Mouse (Mus musculus) brain, embryonic 18.5 days (tissue): ENCODE data around the gene Gtf3a.
"Not testable (repeated sequence)": the region's sequence is repeated elsewhere in the genome, so short reads cannot be mapped to it uniquely, and the experiment has no call there.

ENCODE experiments used
- DNase-seq: peaks from one replicate; pipeline ENCODE4 v3.0.0-alpha.2; 2012; ENCODE audit warnings: low read depth, low spot score

The Gtf3a gene

DNA sequence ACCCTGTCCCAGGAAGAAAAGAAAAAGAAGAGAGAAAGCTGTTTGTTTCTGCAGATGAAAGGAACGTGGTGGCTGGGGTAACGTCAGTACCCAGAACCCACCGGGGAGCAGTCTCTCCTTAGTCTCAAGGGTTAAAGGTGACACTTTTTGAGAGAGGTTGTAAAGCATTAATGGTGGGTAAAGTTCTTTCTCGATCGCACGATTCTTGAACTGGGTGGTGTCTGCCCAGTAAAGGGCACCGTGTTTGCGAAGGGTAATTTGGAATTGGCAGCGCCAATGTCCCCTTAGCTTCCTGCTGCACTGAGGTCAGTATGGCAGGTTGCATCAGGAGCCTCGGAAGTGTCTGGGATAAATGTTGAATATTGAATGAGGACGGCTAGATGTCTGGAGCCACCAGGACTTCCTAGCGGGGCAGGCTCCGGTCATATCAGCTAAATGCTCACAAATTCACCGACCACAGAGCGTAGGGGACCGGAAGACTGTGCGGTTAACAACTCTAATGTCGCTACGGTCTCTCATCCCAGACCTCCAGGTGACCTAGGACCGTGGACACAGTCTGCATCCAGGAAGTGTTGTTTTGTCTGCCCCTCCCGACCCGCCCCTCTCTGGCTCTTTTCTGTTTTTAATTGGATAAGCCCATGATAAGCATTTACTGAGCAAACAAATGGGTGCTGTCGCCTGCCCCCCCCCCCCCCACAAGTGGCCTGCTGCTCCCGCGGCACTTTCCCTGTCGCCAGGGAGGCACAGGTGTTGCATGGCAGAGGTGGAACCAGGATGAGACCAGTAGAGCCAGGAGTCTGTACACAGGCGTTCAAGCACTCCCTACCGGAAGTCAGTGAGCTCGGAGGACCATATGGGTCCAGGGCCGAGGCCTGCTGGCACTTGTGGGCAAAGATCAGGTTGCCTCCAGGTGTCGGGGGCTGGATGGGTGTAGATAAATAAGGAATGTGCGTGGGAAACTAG, 10.6 kb upstream of the Gtf3a start:
- no peak for DNase-seq

DNA sequence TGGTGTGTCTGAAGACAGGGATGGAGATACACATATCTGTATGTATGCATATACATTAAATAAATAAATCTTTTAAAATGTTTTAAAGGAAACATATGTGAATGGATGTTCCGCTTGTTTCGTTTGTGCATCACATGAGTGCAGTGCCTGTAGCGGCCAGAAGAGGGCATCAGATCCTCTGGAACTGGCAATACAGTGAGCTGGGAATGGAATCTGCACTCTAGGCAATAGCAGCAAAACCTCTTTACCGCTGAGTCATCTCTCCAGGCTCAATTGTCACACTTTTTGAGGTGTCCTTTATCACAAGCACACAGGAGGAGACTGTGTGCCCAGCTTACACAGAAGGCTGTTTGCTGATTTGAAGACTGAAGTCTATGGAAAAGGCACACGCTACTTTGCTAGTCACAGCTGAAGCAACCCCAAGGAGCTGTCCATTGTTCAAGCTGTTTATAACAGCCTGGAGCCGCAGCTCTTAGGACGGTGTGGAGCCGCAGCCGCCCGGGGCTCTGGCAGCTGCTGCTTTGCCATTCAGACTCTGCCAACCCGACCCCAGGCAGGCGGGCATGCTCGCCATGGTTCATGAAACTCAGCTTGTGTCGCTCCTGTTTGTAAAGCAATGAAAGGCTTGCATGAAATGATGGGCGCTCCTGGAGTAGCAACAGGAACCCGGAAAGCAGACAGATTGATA, 9.2 kb upstream of the Gtf3a start:
- no peak for DNase-seq

DNA sequence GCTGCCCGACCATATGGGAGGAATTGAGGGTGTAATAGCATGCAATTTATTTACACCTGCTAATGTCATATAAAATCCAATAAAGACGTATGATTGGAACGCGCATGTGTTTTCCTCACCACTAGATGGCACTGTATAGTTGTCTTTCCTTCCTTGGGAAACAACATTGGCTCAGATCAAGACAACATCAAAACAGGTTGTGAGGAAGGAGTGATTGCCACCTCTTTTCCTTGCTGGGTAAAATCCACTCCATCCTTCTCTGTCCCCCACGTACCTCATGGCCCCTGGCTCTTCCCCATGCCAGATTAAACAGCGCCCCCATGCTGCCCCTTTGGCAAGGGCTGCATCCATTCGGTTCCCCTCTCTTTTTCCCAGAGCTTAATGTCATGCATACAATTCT, 8.2 kb upstream of the Gtf3a start:
- DNase-seq: no peak

DNA sequence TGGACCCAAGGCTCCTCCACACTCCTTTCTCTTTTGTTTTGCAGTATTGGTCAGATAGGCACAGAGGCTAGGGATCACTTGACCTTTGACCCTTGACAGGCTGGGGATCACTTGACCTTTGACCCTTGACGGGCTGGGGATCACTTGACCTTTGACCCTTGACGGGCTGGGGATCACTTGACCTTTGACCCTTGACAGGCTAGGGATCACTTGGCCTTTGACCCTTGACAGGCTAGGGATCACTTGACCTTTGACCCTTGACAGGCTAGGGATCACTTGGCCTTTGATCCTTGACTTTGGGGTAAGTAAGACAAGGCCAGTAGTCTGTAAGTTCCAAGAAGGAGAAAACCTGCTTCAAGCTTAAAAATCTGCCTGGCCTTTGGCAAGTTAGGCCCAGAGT, 6.5 kb upstream of the Gtf3a start:
- not testable (repeated sequence) for DNase-seq

DNA sequence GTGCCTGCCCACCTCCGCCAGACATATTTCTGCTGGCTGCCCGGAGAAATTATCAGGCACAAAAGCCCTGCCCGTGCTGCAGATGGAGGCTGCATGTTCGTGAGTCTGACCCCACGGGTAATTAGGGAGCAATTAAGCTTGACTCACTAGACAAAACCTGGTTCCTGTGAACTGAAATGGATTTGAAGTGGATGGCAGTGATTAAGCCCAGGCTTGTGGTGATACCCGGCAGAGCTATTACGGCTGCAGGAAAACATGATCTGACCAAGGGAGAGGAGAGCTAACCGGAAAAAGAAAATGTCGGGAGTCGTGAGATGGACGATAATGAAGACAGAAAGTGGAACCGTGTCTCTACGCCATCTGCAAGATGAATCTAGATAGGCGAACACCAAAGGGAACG, 5.5 kb upstream of the Gtf3a start:
- DNase-seq: no peak

DNA sequence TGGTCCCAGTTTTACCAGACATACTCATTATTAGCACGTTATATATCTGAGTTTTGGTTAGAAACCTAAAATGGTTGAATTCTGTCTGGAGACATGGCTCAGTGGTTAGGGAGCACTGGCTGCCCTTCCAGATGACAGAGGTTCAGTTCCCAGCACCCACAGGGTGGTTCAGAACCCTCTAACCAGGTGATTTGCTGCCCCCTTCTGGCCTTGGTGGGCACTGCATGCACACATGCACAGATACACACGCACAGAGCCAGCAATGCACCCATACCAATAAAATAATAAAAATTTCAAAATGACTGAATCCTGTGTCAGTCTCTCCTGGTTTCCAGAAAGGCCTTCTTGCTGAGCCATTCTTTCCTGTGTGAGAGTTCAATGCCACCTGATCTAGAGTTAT, 3.9 kb upstream of the Gtf3a start:
- DNase-seq: no peak

DNA sequence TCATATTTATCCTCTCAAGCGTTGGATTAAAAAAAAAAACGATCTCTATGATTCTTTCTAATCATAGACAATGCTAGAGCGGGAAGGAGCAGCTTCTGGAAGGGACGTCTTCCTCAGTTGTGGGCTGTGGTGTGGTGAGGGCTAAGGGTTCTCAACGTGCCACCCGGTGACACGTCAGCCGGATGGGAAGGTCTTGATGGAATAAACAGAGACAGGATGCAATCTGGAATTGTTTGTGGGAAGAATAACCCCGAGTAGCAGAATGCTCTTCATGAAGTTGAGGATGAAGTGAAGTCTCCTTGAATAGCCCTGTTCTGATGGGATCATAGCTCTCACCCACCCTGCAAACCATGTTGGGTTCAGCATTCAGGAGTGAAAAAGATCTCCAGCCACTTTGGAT, 1.8 kb upstream of the Gtf3a start:
- DNase-seq: no peak

DNA sequence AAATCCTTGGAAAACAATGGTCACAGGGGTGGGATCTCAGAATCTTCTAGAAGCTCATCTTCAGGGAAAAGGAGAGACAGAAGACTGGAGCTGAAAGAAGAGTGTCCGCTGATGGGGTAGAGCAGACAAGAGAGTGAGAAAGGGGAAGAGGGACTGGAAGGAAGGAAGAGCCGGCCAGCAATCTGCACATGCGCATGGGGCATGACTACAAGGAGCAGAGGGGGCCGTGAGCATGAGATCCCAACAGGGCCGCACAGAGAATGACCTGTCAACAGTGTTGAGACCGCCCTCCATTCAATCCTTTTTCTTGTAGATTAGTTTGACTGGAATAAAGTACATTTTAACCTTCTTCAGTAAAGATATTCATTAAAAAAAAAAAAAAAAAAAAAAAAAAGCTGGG, 960 bp upstream of the Gtf3a start:
- DNase-seq: no peak

DNA sequence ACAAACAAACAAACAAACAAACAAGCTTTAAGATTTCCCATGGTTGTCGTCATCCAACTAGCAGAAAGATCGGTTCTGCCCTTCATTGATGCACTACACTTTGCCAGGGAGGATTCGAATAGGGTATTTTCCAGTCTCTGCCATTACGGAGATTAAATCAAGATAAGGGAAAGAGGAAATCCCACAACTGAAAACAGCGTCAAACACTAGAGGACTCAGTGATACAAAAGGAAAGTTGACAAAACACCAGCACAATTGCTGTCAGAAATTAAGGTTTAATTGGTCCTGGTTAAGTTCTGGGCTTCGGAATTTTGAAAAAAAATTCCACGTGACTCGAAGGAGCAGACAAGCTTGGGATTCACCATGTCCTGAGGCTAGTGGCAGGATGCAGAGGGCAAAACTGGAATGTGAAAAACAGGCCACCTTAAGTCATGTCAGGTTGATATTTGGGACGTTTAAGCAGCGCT, 383 bp upstream of the Gtf3a start:
- no peak for DNase-seq

DNA sequence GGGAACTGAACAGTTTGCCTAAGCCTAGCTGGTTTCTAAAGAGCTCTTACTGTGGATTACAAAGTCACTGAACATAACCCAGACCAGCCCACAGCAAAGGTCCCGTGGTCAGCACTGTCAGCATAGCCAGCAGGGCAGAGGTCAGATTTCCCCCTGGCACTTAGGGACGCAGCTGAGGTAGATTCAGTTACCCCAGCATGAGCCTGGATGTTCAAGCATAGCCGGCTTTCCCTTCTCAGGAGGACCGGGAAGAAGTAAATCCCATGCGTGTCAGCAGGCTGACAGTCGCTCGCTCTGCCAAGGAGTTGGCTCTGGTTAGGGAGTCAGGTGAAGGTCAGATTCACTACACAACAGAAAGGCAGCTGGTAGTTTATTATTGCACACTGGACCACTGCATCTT, 6.1 kb downstream of the Gtf3a start:
- DNase-seq: no peak

DNA sequence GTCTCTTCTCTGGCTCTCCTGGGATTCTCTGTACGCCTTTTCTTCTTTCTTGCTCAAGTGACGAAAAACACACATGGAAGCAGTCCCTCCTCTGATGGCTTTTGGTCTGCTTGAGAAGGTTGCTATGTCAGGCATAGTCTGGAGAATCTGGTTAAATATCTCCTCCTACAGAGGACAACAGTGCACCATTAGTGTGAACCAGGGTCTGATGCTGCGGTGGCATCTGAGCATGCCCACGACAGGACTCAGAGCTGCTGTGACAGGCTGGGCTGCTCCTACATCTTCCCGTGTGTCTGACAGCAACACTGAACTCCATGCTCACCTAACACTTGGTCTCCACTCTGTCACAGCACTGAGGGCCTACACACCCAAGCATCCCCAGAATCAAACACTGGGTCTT, 7.2 kb downstream of the Gtf3a start:
- no peak for DNase-seq

DNA sequence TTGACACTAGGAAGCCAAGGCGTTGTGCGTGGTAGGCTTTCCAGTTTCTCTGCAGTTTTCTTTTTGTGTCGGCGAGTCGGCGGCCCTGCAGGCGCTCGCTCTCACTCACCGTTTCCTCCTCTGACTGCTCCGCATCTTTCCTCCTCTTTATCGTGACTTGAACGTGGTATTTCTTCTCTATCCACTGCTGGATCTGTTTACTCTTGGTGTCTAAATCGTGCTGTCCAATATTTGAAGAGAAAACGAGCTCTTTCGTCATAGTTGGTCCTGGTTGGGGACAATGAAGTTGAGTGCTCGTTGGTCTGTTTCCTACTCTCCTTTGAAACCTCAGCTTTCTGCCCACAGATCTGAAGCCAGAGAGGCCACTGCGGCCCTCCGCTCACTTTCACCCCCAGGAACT, 8.2 kb downstream of the Gtf3a start:
- no peak for DNase-seq

DNA sequence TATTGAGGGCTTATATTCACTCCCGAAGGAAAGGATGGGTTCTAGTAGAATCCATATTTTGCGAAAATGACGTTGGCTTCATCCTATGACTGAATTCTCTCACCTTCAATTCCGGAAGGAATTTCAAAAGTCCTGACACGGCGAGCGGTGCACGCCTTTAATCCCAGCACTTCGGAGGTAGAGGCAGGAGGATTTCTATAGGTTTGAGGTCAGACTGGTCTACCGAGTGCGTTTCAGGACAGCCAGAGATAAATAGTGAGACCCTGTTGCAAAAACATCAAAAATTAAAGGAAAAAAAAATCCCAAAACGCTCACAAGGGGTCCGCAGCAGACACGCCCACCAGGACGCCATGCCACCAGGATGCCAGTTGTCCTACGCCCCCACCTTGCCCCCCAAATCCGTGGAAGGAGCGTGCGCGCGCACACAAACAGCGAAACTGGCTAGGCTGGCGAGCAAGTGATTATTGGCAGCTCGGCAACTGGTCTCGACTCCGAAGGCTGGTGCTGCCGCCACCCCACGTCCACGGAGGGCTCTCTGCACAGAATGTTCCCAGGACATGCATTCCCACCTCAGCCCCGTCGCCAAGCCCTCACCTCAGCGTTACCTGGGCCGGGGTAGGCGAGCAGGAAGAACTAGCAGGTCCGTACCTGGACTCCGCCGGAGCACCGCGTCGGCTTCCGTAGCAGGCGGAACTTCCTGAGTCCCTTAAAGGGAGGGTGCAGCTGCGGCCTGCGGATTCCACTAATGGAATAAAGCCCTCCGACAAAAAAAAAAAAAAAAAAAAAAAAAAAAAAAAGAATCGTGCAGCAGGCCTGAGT, 14.9 kb downstream of the Gtf3a start, which contains the start of gene Mtif3:
Gene Mtif3, minus strand, starts transcription at position 683 of the 819 bp plus-strand sequence.
- DNase-seq: peak; percentile 84

DNA sequence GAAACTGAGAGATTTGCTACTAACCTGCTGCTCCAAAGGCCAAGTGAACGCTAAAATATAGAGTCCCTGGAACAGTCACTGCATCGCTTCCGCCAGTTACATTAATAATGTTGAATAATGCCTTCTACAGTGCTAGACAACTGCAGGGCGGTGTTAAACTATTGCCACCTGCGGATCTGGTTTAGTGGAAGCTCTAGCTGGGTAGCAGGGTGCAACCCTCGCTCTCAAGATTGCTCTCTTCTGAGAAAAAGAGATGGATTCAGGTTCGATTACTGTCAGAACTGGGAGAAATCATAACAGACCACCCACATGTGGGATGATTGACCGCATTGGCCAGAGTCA, 15.5 kb downstream of the Gtf3a start:
- no peak for DNase-seq

DNA sequence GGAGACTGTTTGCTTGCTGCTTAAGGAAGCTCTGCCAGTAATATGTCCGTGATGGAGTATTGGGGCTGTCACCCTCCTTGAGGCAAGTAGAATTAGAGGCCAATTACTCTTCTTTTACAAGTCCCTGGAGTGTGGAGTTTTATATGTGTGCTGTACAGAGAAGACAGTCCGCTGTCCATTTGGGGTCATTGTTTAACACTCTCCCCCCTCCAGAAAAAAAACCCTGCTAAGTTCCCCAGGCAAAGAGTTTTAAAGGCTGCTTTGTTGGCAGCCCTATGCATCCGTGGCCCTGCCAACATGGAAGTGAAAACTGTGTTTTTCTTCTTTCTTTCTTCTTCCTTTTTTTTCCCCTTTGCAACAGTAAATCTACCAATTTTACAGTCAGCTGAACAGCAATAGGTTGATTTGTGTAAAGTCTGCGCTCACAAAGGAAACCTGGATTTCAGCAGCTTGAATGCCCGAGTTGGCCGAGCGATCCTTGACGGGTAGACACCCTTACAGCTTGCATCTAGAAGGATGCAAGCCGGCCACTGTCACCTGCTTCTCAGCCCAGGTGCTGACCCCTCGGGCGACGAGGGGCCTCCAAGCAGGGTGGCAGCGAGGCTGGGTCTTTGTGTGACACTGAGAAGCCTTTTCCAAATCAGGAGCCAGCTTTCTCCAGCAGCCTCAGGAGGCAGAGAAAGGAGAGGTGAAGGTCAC, 20.4 kb downstream of the Gtf3a start:
- DNase-seq: no peak

DNA sequence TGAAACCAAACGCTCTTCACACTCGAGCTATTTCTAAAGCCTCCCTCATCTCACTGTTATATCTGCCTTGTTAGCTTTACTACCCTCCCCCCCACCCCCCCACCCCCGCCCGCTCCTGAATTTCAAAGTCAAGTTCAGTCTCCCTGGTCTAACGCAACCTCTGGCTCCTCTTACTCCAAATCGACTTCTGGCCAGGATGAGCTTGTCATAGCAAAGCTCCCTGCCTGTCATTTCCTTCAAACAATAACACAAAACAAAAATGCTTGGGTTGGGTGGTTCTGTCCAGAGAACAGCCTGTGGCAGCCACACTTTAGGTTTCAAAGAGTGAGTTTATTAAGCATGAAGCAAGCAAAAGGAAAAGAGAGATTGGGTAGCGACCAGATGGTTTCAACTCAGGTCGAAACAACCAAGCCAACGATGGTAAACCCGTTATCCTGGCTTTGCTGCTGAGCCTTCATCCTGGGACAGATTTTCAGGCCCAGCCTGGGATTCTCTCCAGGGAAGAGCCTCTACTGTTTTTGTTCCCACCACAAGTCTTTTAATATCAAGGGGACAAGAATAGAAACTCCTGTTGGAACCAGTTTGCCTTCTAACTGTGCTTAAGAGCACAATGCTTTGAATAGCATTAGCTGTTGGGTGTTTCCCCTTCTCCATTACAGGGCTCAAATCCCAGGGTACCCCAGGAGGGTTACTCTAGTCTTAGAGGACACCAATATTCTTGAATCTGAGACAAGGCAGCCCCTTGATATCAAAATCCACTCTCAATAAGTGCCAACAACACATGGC, 23.5 kb downstream of the Gtf3a start:
- DNase-seq: no peak

DNA sequence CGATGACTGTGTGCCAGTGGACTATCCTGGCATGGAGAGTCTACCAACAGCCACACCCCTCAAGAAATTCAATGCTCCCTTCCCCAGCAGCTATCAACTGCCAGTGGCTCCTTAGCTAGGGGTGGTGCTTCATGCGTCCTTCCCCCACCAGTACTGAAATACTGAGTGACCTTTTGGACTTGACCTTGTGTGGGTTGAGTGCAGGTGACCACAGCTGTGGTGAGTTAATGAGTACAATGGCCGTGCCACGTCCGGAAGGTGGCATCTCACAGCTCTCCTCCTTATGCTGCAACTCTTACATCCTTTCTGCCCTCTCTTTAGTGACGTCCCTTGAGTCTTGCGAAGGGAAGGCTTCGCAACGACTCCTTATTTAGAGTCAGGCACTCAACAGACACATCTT, 24.9 kb downstream of the Gtf3a start:
- no peak for DNase-seq

DNA sequence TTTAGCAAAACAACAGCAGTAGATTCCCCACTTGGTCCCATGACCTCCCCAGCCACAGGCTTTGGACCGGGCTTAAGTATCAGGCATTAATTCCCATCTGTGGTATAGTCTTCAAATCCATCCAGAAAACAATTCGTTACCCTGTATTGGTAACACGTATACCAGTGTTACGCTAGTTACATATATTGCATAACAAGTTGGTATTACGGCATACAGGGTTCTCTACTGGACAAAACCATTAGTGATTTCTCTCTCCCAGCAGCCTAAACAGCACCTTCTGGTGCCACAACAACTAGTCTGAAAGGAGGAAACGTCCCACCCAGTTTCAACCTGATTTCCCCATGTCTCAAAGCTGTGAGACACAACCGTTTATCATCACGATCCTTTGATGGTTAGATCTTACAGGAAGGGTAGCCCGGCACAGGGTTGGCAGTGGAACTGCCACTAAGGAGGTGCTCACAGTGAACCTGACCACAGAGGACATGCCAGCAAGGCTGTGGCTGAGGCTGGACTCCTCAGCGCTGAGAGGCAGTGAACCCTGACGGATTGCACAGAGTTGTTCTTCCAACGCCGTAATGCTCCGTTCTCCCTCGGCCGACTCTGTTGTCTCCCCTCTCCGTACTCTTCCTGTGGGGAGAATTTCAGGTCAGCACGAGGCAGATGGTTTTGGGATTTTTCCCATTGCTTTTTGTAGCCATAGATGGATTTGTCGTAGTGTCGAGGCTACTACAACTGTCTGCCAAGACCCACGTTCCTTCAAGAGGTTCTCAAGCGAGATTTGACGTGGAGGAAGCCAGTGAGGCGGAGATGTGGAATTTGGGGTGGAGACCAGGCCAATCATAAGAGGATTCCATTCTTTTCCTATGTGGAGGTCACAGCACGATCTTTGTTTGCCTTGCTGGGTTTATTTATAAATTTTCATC, 25.7 kb downstream of the Gtf3a start:
- no peak for DNase-seq

DNA sequence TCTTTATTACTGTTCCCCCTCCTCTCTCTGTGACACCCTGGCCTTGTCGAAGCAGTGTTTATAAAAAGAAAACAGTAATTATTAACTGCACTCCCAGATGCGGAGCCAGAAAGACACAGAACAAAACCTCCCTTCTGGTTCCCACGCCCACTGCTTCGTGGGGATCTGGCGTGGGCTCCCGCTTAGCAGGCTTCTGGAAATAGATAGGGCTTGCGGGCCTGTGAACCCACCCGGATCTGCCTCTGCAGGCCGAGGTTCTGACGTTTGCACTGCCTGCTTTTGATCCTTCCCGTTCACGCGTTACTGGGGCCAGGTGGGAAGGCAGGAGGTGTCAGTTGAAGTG, 26.3 kb downstream of the Gtf3a start:
- no peak for DNase-seq

DNA sequence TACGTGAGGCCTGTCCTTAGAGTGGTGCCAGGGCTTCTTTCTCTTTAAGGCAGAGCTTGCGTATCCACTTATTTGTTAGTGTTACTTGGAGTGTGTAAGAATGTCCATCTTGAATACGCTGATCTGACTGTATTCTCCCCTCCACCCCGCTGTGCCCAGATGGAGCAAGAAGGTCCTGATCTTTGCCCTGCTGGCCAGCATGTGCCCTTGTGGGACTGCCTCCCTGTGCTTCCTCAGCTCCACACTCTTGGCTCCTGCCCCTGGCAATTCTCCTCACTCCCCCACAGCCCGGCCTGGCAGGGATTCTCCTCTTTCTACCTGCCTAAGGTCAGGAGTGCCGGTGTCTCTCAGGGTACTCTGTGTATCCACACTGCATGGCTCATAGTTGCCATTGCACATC, 32.9 kb downstream of the Gtf3a start:
- no peak for DNase-seq
